Mouse (Mus musculus) lung, embryonic 16.5 days (tissue): ENCODE measurements at regions not wholly inside any gene's neighbourhood (a gene's known extent, or its start where the extent isn't known, plus 50 kb on each side); places are given as distances from the start of the nearest gene placed in this dataset.
A peak's percentile ranks its signal among the peaks of the same experiment; 100 is the strongest.

Source experiments
- ATAC-seq: fragments of 200-750 bp; cut with Nextera tagmentation; 2 replicates; pipeline ENCODE4 v1.8.0; 2017; ENCODE audit warnings: low read depth, mild to moderate bottlenecking, moderate library complexity
- H3K27ac ChIP-seq: fragments of 300-500 bp; sonication (generic); 2 replicates; pipeline ENCODE4 v1.5.1; 2014; ENCODE audit warnings: mild to moderate bottlenecking, control low read depth, low read length
- H3K27me3 ChIP-seq: fragments of 300-500 bp; sonication (generic); 2 replicates; pipeline ENCODE4 v1.6.1; 2014; ENCODE audit warnings: low read depth, low read length, mixed read lengths; ENCODE audit not compliant: control insufficient read depth, insufficient read depth
- H3K36me3 ChIP-seq: fragments of 300-500 bp; sonication (generic); 2 replicates; pipeline ENCODE4 v1.6.1; 2014; ENCODE audit warnings: low read length; ENCODE audit not compliant: control insufficient read depth, insufficient read depth
- H3K4me1 ChIP-seq: fragments of 300-500 bp; sonication (generic); replicated peaks from 2 replicates; pipeline ENCODE4 v1.6.1; 2014; ENCODE audit warnings: low read length, mixed read lengths; ENCODE audit not compliant: control insufficient read depth, insufficient read depth
- H3K4me2 ChIP-seq: fragments of 300-500 bp; sonication (generic); 2 replicates; pipeline ENCODE4 v1.6.1; 2014; ENCODE audit warnings: low read depth, low read length, control low read depth
- H3K4me3 ChIP-seq: fragments of 300-500 bp; sonication (generic); 2 replicates; pipeline ENCODE4 v1.5.1; 2014; ENCODE audit warnings: mild to moderate bottlenecking, low read length, control low read depth
- H3K9ac ChIP-seq: fragments of 300-500 bp; sonication (generic); 2 replicates; pipeline ENCODE4 v1.6.1; 2014; ENCODE audit warnings: low read length, control low read depth
- H3K9me3 ChIP-seq: fragments of 300-500 bp; sonication (generic); 2 replicates; pipeline ENCODE4 v1.6.1; 2016; ENCODE audit warnings: low read length; ENCODE audit not compliant: control insufficient read depth
- WGBS: fragments of 180-500 bp; shearing (Covaris S2); extraction: QIAGEN DNeasy Blood & Tissue Kit; methylation state at CpG from one replicate; pipeline ENCODE4 v1.1.7; 2014; 5-methylcytosine and 5-hydroxymethylcytosine counted together

GRCm38 (mm10) chr2:148292895-148293294 lies 102.2 kb upstream of the Sstr4 start:
- H3K9me3 ChIP-seq = no peaks in the 10 kb centered on the region
- 35% methylated on average over 2 of the region's 2 CpGs for WGBS

GRCm38 (mm10) chr2:148300879-148301278 lies 94.3 kb upstream of the Sstr4 start:
- Histone ChIP-seq H3K4me2 (no peak overlapping the region), H3K4me1 (peaks cover 1% of the 10 kb centered on the region; the same call in 1 of the 2 replicates)
- peak; percentile 59; the same call in 1 of the 2 replicates for ATAC-seq

More at GRCm38 (mm10) chr2:148292895-148293294, 102.2 kb upstream of the Sstr4 start:
- H3K4me3 ChIP-seq = no peak overlapping the region
- H3K4me2 ChIP-seq = no peak overlapping the region
- H3K27ac ChIP-seq = no peak overlapping the region
- H3K4me1 ChIP-seq = peaks cover 7% of the 10 kb centered on the region
- peak; percentile 67 for ATAC-seq
- no peaks in the 10 kb centered on the region for H3K27me3 ChIP-seq
- no peak overlapping the region for H3K9ac ChIP-seq
- no peaks in the 10 kb centered on the region for H3K36me3 ChIP-seq

GRCm38 (mm10) chr2:148312255-148312654 lies 82.9 kb upstream of the Sstr4 start:
- H3K9me3 ChIP-seq = no peaks in the 10 kb centered on the region
- no peak overlapping the region for H3K4me2 ChIP-seq
- WGBS = 73% methylated on average over 2 of the region's 2 CpGs

More at GRCm38 (mm10) chr2:148300879-148301278, 94.3 kb upstream of the Sstr4 start:
- H3K27ac ChIP-seq = no peak overlapping the region
- no peaks in the 10 kb centered on the region for H3K9me3 ChIP-seq
- no peaks in the 10 kb centered on the region for H3K36me3 ChIP-seq
- H3K27me3 ChIP-seq = no peaks in the 10 kb centered on the region
- H3K4me3 ChIP-seq = no peak overlapping the region
- H3K9ac ChIP-seq = no peak overlapping the region
- WGBS = 33% methylated on average over 2 of the region's 2 CpGs

GRCm38 (mm10) chr2:148320896-148321295 lies 74.2 kb upstream of the Sstr4 start:
- Histone ChIP-seq H3K4me3 (no peak overlapping the region), H3K9ac (no peak overlapping the region), H3K9me3 (no peaks in the 10 kb centered on the region), H3K27me3 (no peaks in the 10 kb centered on the region), H3K36me3 (no peaks in the 10 kb centered on the region), H3K4me1 (no peaks in the 10 kb centered on the region), H3K4me2 (no peak overlapping the region), H3K27ac (no peak overlapping the region)
- no peak for ATAC-seq
- 79% methylated on average over 1 of the region's 1 CpGs for WGBS

More at GRCm38 (mm10) chr2:148312255-148312654, 82.9 kb upstream of the Sstr4 start:
- no peak overlapping the region for H3K4me3 ChIP-seq
- H3K4me1 ChIP-seq = no peaks in the 10 kb centered on the region
- H3K27me3 ChIP-seq = no peaks in the 10 kb centered on the region
- no peak overlapping the region for H3K27ac ChIP-seq
- H3K36me3 ChIP-seq = no peaks in the 10 kb centered on the region
- ATAC-seq = no peak
- no peak overlapping the region for H3K9ac ChIP-seq

GRCm38 (mm10) chr2:148325362-148325761 lies 69.8 kb upstream of the Sstr4 start:
- no peak overlapping the region for H3K4me2 ChIP-seq
- no peak for ATAC-seq
- H3K4me3 ChIP-seq = no peak overlapping the region
- no peaks in the 10 kb centered on the region for H3K27me3 ChIP-seq
- WGBS = 86% methylated on average over 3 of the region's 3 CpGs
- no peak overlapping the region for H3K9ac ChIP-seq
- no peaks in the 10 kb centered on the region for H3K9me3 ChIP-seq
- H3K27ac ChIP-seq = no peak overlapping the region
- H3K36me3 ChIP-seq = no peaks in the 10 kb centered on the region
- no peaks in the 10 kb centered on the region for H3K4me1 ChIP-seq

- H3K36me3 ChIP-seq = no peaks in the 10 kb centered on the region
- H3K9me3 ChIP-seq = no peaks in the 10 kb centered on the region
- no peak overlapping the region for H3K9ac ChIP-seq
- H3K27me3 ChIP-seq = no peaks in the 10 kb centered on the region
- 57% methylated on average over 4 of the region's 4 CpGs for WGBS
- no peak for ATAC-seq
- H3K4me3 ChIP-seq = no peak overlapping the region
- no peak overlapping the region for H3K27ac ChIP-seq
- H3K4me2 ChIP-seq = no peak overlapping the region
- no peaks in the 10 kb centered on the region for H3K4me1 ChIP-seq
Measured at GRCm38 (mm10) chr2:148325854-148326387, 69.2 kb upstream of the Sstr4 start.

- 49% methylated on average over 2 of the region's 2 CpGs for whole genome bisulfite sequencing
- Histone ChIP-seq H3K36me3 (no peaks in the 10 kb centered on the region), H3K9me3 (no peaks in the 10 kb centered on the region), H3K27me3 (no peaks in the 10 kb centered on the region), H3K27ac (no peak overlapping the region), H3K4me1 (no peaks in the 10 kb centered on the region), H3K4me2 (no peak overlapping the region), H3K4me3 (no peak overlapping the region), H3K9ac (no peak overlapping the region)
- no peak for ATAC-seq
Measured at GRCm38 (mm10) chr2:148326414-148326813, 68.7 kb upstream of the Sstr4 start.

- Histone ChIP-seq H3K27me3 (no peaks in the 10 kb centered on the region), H3K4me3 (no peak overlapping the region), H3K36me3 (no peaks in the 10 kb centered on the region), H3K9me3 (no peaks in the 10 kb centered on the region), H3K4me2 (no peak overlapping the region), H3K27ac (no peak overlapping the region), H3K4me1 (no peaks in the 10 kb centered on the region), H3K9ac (no peak overlapping the region)
- no peak for ATAC-seq
- WGBS = 80% methylated on average over 1 of the region's 1 CpGs
Measured at GRCm38 (mm10) chr2:148327552-148327951, 67.6 kb upstream of the Sstr4 start.

GRCm38 (mm10) chr2:148330368-148330767 lies 64.8 kb upstream of the Sstr4 start:
- H3K36me3 ChIP-seq = no peaks in the 10 kb centered on the region
- H3K4me2 ChIP-seq = no peak overlapping the region
- no peaks in the 10 kb centered on the region for H3K9me3 ChIP-seq
- no peaks in the 10 kb centered on the region for H3K4me1 ChIP-seq
- no peak overlapping the region for H3K4me3 ChIP-seq
- 67% methylated on average over 2 of the region's 2 CpGs for WGBS
- no peaks in the 10 kb centered on the region for H3K27me3 ChIP-seq
- no peak overlapping the region for H3K27ac ChIP-seq
- H3K9ac ChIP-seq = no peak overlapping the region
- no peak for ATAC-seq

GRCm38 (mm10) chr2:148334555-148334954 lies 60.6 kb upstream of the Sstr4 start:
- Histone ChIP-seq H3K27ac (no peak overlapping the region), H3K9me3 (no peaks in the 10 kb centered on the region), H3K4me2 (no peak overlapping the region), H3K9ac (no peak overlapping the region), H3K36me3 (no peaks in the 10 kb centered on the region), H3K4me1 (peaks cover 3% of the 10 kb centered on the region; the same call in 1 of the 2 replicates), H3K4me3 (no peak overlapping the region), H3K27me3 (no peaks in the 10 kb centered on the region)
- ATAC-seq = no peak
- 88% methylated on average over 1 of the region's 1 CpGs for WGBS
